Mouse (Mus musculus) liver, postnatal 0 days (tissue): ENCODE measurements around the gene Pdpn. TPM values are rescaled to one million over a fixed set of nuclear protein-coding genes. Genes with fewer than 3 reads are reported as not detected.

Experiments
- ATAC-seq: fragments of 200-750 bp; cut with Nextera tagmentation; 2 replicates; pipeline ENCODE4 v1.8.0; 2017; ENCODE audit warnings: mild to moderate bottlenecking, moderate library complexity
- DNase-seq: peaks from one replicate; pipeline ENCODE4 v3.0.0-alpha.2; 2016
- H3K27ac ChIP-seq: fragments of 300-500 bp; sonication (generic); 2 replicates; pipeline ENCODE4 v1.5.1; 2014; ENCODE audit warnings: antibody characterized with exemption, moderate library complexity, mild to moderate bottlenecking, low read depth
- H3K27me3 ChIP-seq: fragments of 300-500 bp; sonication (generic); 2 replicates; pipeline ENCODE4 v1.6.1; 2014; ENCODE audit warnings: low read length, control low read depth, mixed read lengths; ENCODE audit not compliant: insufficient read depth
- H3K36me3 ChIP-seq: fragments of 300-500 bp; sonication (generic); replicated peaks from 2 replicates; pipeline ENCODE4 v1.6.1; 2014; ENCODE audit warnings: mild to moderate bottlenecking, control low read depth, low read length, moderate library complexity, mixed read lengths; ENCODE audit not compliant: insufficient read depth
- H3K4me1 ChIP-seq: fragments of 300-500 bp; sonication (generic); 2 replicates; pipeline ENCODE4 v1.6.1; 2014; ENCODE audit warnings: antibody characterized with exemption, mild to moderate bottlenecking, control low read depth; ENCODE audit not compliant: insufficient read depth
- H3K4me2 ChIP-seq: fragments of 300-500 bp; sonication (generic); 2 replicates; pipeline ENCODE4 v1.6.1; 2014; ENCODE audit warnings: low read depth, mild to moderate bottlenecking, low read length, moderate library complexity, mixed read lengths
- H3K4me3 ChIP-seq: fragments of 300-500 bp; sonication (generic); 2 replicates; pipeline ENCODE4 v1.5.1; 2014; ENCODE audit warnings: low read depth, low read length
- H3K9ac ChIP-seq: fragments of 300-500 bp; sonication (generic); replicated peaks from 2 replicates; pipeline ENCODE4 v1.6.1; 2014; ENCODE audit warnings: mild to moderate bottlenecking, moderate library complexity
- H3K9me3 ChIP-seq: fragments of 300-500 bp; sonication (generic); 2 replicates; pipeline ENCODE4 v1.6.1; 2016; ENCODE audit warnings: mild to moderate bottlenecking, control low read depth, low read length, mixed read lengths
- CTCF ChIP-seq: sonication (generic); IDR thresholded peaks from 2 replicates; pipeline ENCODE4 v1.5.1; 2016; ENCODE audit warnings: antibody characterized with exemption, low read depth
- EP300 ChIP-seq: IDR thresholded peaks from 2 replicates; pipeline ENCODE4 v1.6.1; 2016; ENCODE audit warnings: antibody characterized with exemption, low read depth, mild to moderate bottlenecking
- WGBS: fragments of 180-500 bp; shearing (Covaris S2); extraction: QIAGEN DNeasy Blood & Tissue Kit; methylation state at CpG from one replicate; pipeline ENCODE4 v1.1.7; 2014; ENCODE audit not compliant: insufficient replicate concordance; 5-methylcytosine and 5-hydroxymethylcytosine counted together
- polyA plus RNA-seq: library from polyadenylated mRNA; unstranded; fragments of >200 nt; fragmentation: Nextera tagmentation; extraction: Ambion mirVana; gene quantifications from 2 replicates; pipeline ENCODE4 v1.2.1, GENCODE M21; 2015

Gene Pdpn
- polyA plus RNA-seq, 1 experiment from 2014 or later, result 1.6 TPM

DNA sequence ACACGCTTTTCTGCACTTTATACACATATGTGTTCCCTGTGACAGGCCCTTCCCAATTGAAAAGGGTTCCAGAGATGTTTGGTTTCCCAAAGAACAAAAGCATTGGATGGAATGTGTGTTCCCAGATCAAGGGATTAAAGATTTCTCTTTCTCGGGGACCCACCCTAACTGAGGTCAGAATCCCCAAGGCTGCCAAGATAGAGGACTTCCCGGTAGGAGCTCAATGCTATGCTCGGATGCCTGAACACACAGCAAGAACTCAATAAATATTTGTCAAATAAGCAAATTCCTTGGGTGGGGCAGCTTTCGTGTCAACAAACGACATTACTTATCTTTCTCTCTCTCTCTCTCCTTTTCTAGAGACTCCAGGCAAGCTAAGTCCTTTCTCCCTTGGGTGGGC, 5.0 kb downstream of the Pdpn start:
- no peak overlapping the region for H3K9ac ChIP-seq
- ATAC-seq (no peak), DNase-seq (no peak)
- H3K4me3 ChIP-seq, result no peak overlapping the region
- H3K27me3 ChIP-seq, result peaks cover 22% of the 10 kb centered on the region
- 58% methylated on average over 6 of the region's 6 CpGs for whole genome bisulfite sequencing
- H3K4me1 ChIP-seq, result no peaks in the 10 kb centered on the region
- no peak overlapping the region for H3K4me2 ChIP-seq
- no peaks in the 10 kb centered on the region for H3K36me3 ChIP-seq
- no peak overlapping the region for H3K27ac ChIP-seq
- H3K9me3 ChIP-seq, result no peaks in the 10 kb centered on the region; the same call in 1 of the 2 replicates
- TF ChIP-seq EP300, result no peak
- no peak for TF ChIP-seq CTCF

DNA sequence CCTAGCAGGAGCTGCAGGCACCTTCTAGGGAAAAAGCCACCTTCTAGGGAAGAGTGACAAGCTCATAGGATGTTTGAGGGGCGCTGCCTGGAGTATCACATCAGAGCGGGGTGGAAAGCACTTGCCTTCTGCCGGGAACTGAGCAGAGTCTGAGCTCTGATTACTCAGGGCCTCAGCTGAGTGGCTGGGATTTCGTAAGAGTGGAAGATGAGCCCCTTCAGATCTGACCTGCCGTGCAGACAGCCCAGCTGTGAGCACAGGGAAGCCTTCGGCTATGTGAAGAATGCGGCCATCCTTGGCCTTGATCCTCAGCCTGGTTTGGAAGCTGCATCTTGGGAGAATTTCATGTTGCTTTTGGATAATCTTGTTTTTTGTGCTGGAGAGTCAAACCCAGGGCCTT, 10.5 kb downstream of the Pdpn start:
- 0 out of 2 replicates have a peak overlapping the region, but pooled peaks have one; percentile 22 for H3K4me3 ChIP-seq
- TF ChIP-seq EP300, result no peak
- TF ChIP-seq CTCF, result no peak
- 30% methylated on average over 7 of the region's 7 CpGs for WGBS
- no peaks in the 10 kb centered on the region for H3K4me1 ChIP-seq
- ATAC-seq (peak; percentile 35; the same call in 1 of the 2 replicates), DNase-seq (no peak)
- no peaks in the 10 kb centered on the region for H3K27me3 ChIP-seq
- H3K9ac ChIP-seq, result no peak overlapping the region
- H3K36me3 ChIP-seq, result no peaks in the 10 kb centered on the region
- H3K9me3 ChIP-seq, result no peaks in the 10 kb centered on the region; the same call in 1 of the 2 replicates
- 0 out of 2 replicates have a peak overlapping the region, but pooled peaks have one; percentile 44 for H3K27ac ChIP-seq
- peak overlapping the region; percentile 42; the same call in 1 of the 2 replicates for H3K4me2 ChIP-seq

- Histone ChIP-seq H3K4me1 (no peaks in the 10 kb centered on the region), H3K9ac (no peak overlapping the region), H3K36me3 (no peaks in the 10 kb centered on the region), H3K4me2 (peak overlapping the region; percentile 42; the same call in 1 of the 2 replicates), H3K9me3 (no peaks in the 10 kb centered on the region; the same call in 1 of the 2 replicates), H3K27ac (no peak overlapping the region), H3K4me3 (0 out of 2 replicates have a peak overlapping the region, but pooled peaks have one; percentile 22), H3K27me3 (no peaks in the 10 kb centered on the region)
- TF ChIP-seq EP300 (no peak), CTCF (no peak)
- peak; percentile 56; the same call in 1 of the 2 replicates for ATAC-seq
- no peak for DNase-seq
- 25% methylated on average over 6 of the region's 6 CpGs for WGBS
These were observed 10.9 kb downstream of the Pdpn start for GRCm38 (mm10) chr4:143288473-143288872.

GRCm38 (mm10) chr4:143287065-143287464, 12.3 kb downstream of the Pdpn start:
- no peaks in the 10 kb centered on the region for H3K4me1 ChIP-seq
- ATAC-seq, result no peak

DNA sequence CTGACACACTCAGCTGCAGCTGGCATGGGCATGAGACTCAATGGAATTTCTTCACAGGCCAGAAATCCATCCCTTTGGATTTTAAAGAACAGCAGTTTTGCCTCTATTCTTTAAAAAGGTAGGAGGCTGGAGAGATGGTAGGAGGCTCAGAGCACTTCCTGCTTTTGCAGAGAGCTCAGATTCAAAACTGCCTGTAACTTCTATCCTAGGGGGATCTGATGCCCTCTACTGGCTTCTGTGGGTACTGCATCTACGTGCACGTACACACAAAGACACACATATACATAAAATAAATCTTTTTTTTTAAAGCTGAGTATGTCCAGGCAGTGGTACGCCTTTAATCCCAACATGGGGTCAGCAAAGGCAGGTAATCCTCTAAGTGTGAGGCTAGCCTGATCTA, 19.2 kb downstream of the Pdpn start:
- TF ChIP-seq CTCF, result peak; percentile 65
- no peak for TF ChIP-seq EP300
- H3K27ac ChIP-seq, result no peak overlapping the region

More at GRCm38 (mm10) chr4:143287065-143287464, 12.3 kb downstream of the Pdpn start:
- H3K9ac ChIP-seq, result no peak overlapping the region
- WGBS, result 67% methylated on average over 4 of the region's 4 CpGs
- no peaks in the 10 kb centered on the region for H3K36me3 ChIP-seq
- H3K4me3 ChIP-seq, result no peak overlapping the region
- TF ChIP-seq CTCF, result no peak
- TF ChIP-seq EP300, result no peak
- no peak for DNase-seq
- H3K27ac ChIP-seq, result no peak overlapping the region
- no peaks in the 10 kb centered on the region for H3K9me3 ChIP-seq
- H3K4me2 ChIP-seq, result no peak overlapping the region
- no peaks in the 10 kb centered on the region for H3K27me3 ChIP-seq

DNA sequence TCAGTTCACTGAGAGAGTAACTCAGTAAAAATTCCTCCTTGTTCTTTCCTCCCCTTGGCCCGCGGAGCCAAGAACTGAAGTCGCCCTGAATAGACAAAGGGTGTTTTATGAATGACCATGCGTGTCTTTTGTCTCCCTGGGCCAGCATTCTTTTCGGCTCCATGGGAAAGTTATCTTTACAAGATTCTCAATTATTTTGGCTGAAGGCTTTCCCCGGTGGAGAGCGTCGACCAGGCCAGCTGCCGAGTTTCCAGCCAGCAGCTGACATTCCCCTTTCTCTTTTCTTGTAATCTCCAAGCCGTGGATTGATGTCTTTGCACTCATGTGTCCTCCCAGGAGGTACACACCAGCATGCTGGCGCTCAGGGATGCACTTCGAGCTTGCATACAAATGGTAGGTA, 19.7 kb downstream of the Pdpn start:
- no peak overlapping the region for H3K9ac ChIP-seq
- whole genome bisulfite sequencing, result 77% methylated on average over 12 of the region's 12 CpGs
- no peaks in the 10 kb centered on the region for H3K27me3 ChIP-seq
- H3K36me3 ChIP-seq, result no peaks in the 10 kb centered on the region
- ATAC-seq, result no peak
- no peaks in the 10 kb centered on the region for H3K4me1 ChIP-seq
- H3K9me3 ChIP-seq, result no peaks in the 10 kb centered on the region
- no peak overlapping the region for H3K4me2 ChIP-seq
- H3K4me3 ChIP-seq, result no peak overlapping the region
- no peak for DNase-seq
- no peak for TF ChIP-seq EP300
- no peak for TF ChIP-seq CTCF
- H3K27ac ChIP-seq, result no peak overlapping the region

More for the DNA sequence above, 19.2 kb downstream of the Pdpn start:
- DNase-seq, result peak; percentile 48
- ATAC-seq, result no peak
- Histone ChIP-seq H3K4me3 (no peak overlapping the region), H3K4me1 (no peaks in the 10 kb centered on the region), H3K4me2 (no peak overlapping the region), H3K9me3 (no peaks in the 10 kb centered on the region), H3K27me3 (no peaks in the 10 kb centered on the region), H3K36me3 (no peaks in the 10 kb centered on the region), H3K9ac (no peak overlapping the region)
- WGBS, result 72% methylated on average over 3 of the region's 3 CpGs

DNA sequence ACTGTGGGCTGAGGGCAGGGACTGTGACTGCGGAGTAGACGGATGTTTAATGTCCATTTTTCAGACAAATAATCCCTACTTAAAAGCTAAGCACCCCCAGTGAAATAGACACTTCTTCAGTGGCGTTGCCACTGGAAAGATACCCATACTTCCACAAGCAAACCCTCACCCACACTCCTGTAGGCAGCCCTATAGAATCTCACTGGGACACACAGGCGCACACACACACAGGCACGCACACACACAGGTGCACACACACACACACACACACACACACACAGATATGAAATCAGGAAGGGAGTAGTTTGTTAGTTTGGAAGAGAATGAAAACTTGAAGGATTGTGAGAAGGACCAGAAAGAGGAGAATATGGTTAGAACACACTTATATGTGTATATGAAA, 20.3 kb downstream of the Pdpn start:
- DNase-seq (no peak), ATAC-seq (no peak)
- WGBS, result 77% methylated on average over 5 of the region's 5 CpGs
- no peaks in the 10 kb centered on the region for H3K4me1 ChIP-seq
- H3K9me3 ChIP-seq, result no peaks in the 10 kb centered on the region
- TF ChIP-seq CTCF (no peak), EP300 (no peak)
- no peaks in the 10 kb centered on the region for H3K36me3 ChIP-seq
- no peak overlapping the region for H3K4me2 ChIP-seq
- no peak overlapping the region for H3K27ac ChIP-seq
- H3K27me3 ChIP-seq, result no peaks in the 10 kb centered on the region
- no peak overlapping the region for H3K9ac ChIP-seq
- H3K4me3 ChIP-seq, result no peak overlapping the region
